ENCODE assay signal across 8 mouse cellular contexts in genomic region chr11:46064767-46065166, GRCm38 (mm10). TPM values are rescaled to one million over a fixed set of nuclear protein-coding genes. Genes with fewer than 3 reads are reported as not detected.
DNase-seq lines count a peak whose midpoint lies in the region; ATAC-seq lines count a peak whose summit lies in the region.

No protein-coding gene starts in this region.

- no peak overlapping the region for H3K9ac ChIP-seq in limb, embryonic 12.5 days (replicated peaks)

- peaks cover 51% of the 10 kb centered on the region for H3K36me3 ChIP-seq in limb, embryonic 12.5 days

- H3K27me3 ChIP-seq in limb, embryonic 12.5 days = no peaks in the 10 kb centered on the region

- 63% methylated on average over 8 of the region's 8 CpGs for WGBS in limb, embryonic 12.5 days

- H3K4me2 ChIP-seq in limb, embryonic 12.5 days = no peak overlapping the region

- peak; percentile 38 for DNase-seq in cerebellum, adult 9-11 months
- no peak for DNase-seq in cerebellum, adult 11 months
- peak; percentile 55 to 59 for DNase-seq in adrenal gland, postnatal 36 days
- peak; percentile 77 for DNase-seq in heart, postnatal 4 days
- DNase-seq in thymus, postnatal 36 days = no peak
- no peak for DNase-seq in natural killer cell, adult 2 months (ENCODE audit: low spot score in 2 of 2)
- DNase-seq in right cerebral cortex, adult 18-20 months = no peak

- H3K4me1 ChIP-seq in limb, embryonic 12.5 days (replicated peaks) = peaks cover 30% of the 10 kb centered on the region

- H3K27ac ChIP-seq in limb, embryonic 12.5 days = peak overlapping the region; percentile 37; the same call in 1 of the 2 replicates

- H3K9me3 ChIP-seq in limb, embryonic 12.5 days = no peaks in the 10 kb centered on the region

- ATAC-seq in limb, embryonic 12.5 days (ENCODE audit: insufficient number of reproducible peaks, insufficient read depth, low FRiP score, low TSS enrichment, low read depth) = no peak

- no peak overlapping the region for H3K4me3 ChIP-seq in limb, embryonic 12.5 days (replicated peaks)

RNA-seq across cellular contexts. Expression of gene Adam19, which starts 9.0 kb away (rescaled TPM):
- 1 to 10 TPM; 5.7 to 5.8 TPM for total RNA-seq in adrenal gland, postnatal 36 days (2021)
- 100 to 1,000 TPM; 161 to 163 TPM for total RNA-seq in heart, postnatal 4 days (2021)
- 15.6 TPM in 2 replicates for polyA plus RNA-seq in limb, embryonic 12.5 days (2016; fragmentation: Nextera tagmentation; extraction: Ambion mirVana)

RNA-seq across cellular contexts. Expression of gene Gm12166, which starts 12.6 kb away (rescaled TPM):
- 1 to 10 TPM; 1.4 to 1.7 TPM for total RNA-seq in adrenal gland, postnatal 36 days (2021)
- 1 to 10 TPM; 2.7 to 4.0 TPM for total RNA-seq in heart, postnatal 4 days (2021)
- polyA plus RNA-seq in limb, embryonic 12.5 days (2016; fragmentation: Nextera tagmentation; extraction: Ambion mirVana) = 2.9 and 3.4 TPM in 2 replicates

Comparison
In these comparisons a context has a peak if more than half of its experiments do, and no peak if none do; other contexts are left out.
1. DNase-seq: peak in cerebellum, adult 9-11 months (single experiment), adrenal gland, postnatal 36 days (2 of 2) and heart, postnatal 4 days (single experiment); none in cerebellum, adult 11 months (single experiment), thymus, postnatal 36 days (0 of 2), natural killer cell, adult 2 months (0 of 2) and right cerebral cortex, adult 18-20 months (single experiment).
2. RNA of gene Adam19, which starts 9.0 kb away (total RNA-seq): 161 to 163 TPM in heart, postnatal 4 days; 5.7 to 5.8 TPM in adrenal gland, postnatal 36 days; every median in the first group is over 10 times any median in the second.